Comparison of ENCODE assay signal across 24 mouse cellular contexts in the genomic region with DNA sequence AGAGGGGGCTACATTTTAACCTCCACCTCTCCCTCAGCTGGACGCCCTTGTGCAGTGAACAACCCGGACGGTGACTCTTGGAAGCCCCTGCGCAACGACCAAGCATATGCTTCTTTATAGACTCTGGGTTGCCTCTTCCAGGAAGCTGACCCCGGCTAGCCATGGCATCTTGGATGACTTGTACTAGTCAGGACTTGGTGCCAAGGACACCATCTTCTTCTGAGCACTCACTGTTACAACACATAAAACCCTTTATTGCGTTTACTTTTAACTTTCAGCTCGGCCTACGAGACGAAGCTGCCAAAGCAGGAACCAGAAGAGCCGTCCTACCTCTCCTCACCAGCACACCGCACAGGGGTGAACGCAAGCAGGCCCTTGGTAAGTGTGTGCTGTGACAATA.
DNase-seq lines count a peak whose midpoint lies in the region; ATAC-seq and TF ChIP-seq lines count a peak whose summit lies in the region.
"Had no signal": no experiment of that assay in that cellular context is flagged by ENCODE, and none has a peak within 500 bp of the region (broad histone marks: within the 10 kb centered on the region; RNA-seq: fewer than 3 reads in every experiment).

No protein-coding gene starts in this region.

- peaks cover 40% of the 10 kb centered on the region; the same call in 1 of the 2 replicates for H3K27me3 ChIP-seq in hindbrain, embryonic 13.5 days
- 0 out of 2 replicates have a peak, but pooled peaks cover 4% of the 10 kb centered on the region for H3K27me3 ChIP-seq in hindbrain, embryonic 16.5 days (replicated peaks; ENCODE audit: control insufficient read depth, insufficient read depth, low read length)
- H3K27me3 ChIP-seq in lung, postnatal 0 days (replicated peaks; ENCODE audit: insufficient read depth, low read length) = no peaks in the 10 kb centered on the region
- H3K27me3 ChIP-seq: CH12.LX had no signal

- DNase-seq in gastrocnemius, adult 18-20 months (ENCODE audit: low spot score) = peak; percentile 53
- no peak for DNase-seq in gastrocnemius, postnatal 10 days
- no peak for DNase-seq in lung, postnatal 0 days (ENCODE audit: low spot score)
- no peak for DNase-seq in lung, adult 18-20 months
- DNase-seq in skeletal muscle tissue, adult 2 months (ENCODE audit: low read depth, low spot score) = peak; percentile 59
- DNase-seq: adrenal gland, postnatal 10 days; adrenal gland, postnatal 36 days; B cell, adult 2 months; cerebellum, adult 18-20 months; cerebellum, adult 9-10 months; cerebellum, postnatal 14 days; gastrocnemius, postnatal 36 days; heart, adult 2 months; heart, postnatal 14 days; heart, postnatal 4 days had no signal

- ATAC-seq in hindbrain, embryonic 13.5 days (ENCODE audit: low FRiP score) = no peak
- ATAC-seq in hindbrain, embryonic 16.5 days = no peak
- ATAC-seq in lung, postnatal 0 days = peak; percentile 45
- ATAC-seq: forebrain, embryonic 15.5 days; Patski had no signal

- TF ChIP-seq CTCF in lung, postnatal 0 days (IDR thresholded peaks at IDR 0.05) = no peak

- no peaks in the 10 kb centered on the region for H3K9me3 ChIP-seq in hindbrain, embryonic 13.5 days
- no peaks in the 10 kb centered on the region for H3K9me3 ChIP-seq in hindbrain, embryonic 16.5 days (ENCODE audit: control insufficient read depth, low read length)
- no peaks in the 10 kb centered on the region for H3K9me3 ChIP-seq in lung, postnatal 0 days (ENCODE audit: low read length)
- H3K9me3 ChIP-seq: forebrain, embryonic 15.5 days; G1E; heart, embryonic 10.5 days; heart, embryonic 13.5 days; hindbrain, embryonic 12.5 days had no signal

- H3K9ac ChIP-seq in hindbrain, embryonic 13.5 days = no peak overlapping the region
- H3K9ac ChIP-seq in hindbrain, embryonic 16.5 days (ENCODE audit: low read depth, low read length) = no peak overlapping the region
- H3K9ac ChIP-seq in lung, postnatal 0 days (replicated peaks; ENCODE audit: low read depth) = no peak overlapping the region
- H3K9ac ChIP-seq: forebrain, embryonic 15.5 days; heart, embryonic 13.5 days; hindbrain, embryonic 12.5 days had no signal

- H3K4me2 ChIP-seq in hindbrain, embryonic 13.5 days = no peak overlapping the region
- no peak overlapping the region for H3K4me2 ChIP-seq in hindbrain, embryonic 16.5 days (ENCODE audit: low read length)
- no peak overlapping the region for H3K4me2 ChIP-seq in lung, postnatal 0 days (replicated peaks; ENCODE audit: low read depth, low read length)
- H3K4me2 ChIP-seq: forebrain, embryonic 15.5 days; heart, embryonic 13.5 days; hindbrain, embryonic 12.5 days had no signal

- no peaks in the 10 kb centered on the region for H3K36me3 ChIP-seq in hindbrain, embryonic 13.5 days
- no peaks in the 10 kb centered on the region for H3K36me3 ChIP-seq in hindbrain, embryonic 16.5 days (ENCODE audit: control insufficient read depth, insufficient read depth, low read length)
- no peaks in the 10 kb centered on the region for H3K36me3 ChIP-seq in lung, postnatal 0 days (ENCODE audit: insufficient read depth, low read length)
- H3K36me3 ChIP-seq: forebrain, embryonic 15.5 days; heart, embryonic 10.5 days; heart, embryonic 13.5 days; hindbrain, embryonic 12.5 days had no signal

- no peak for TF ChIP-seq EP300 in lung, postnatal 0 days (IDR thresholded peaks at IDR 0.05)

- 0 out of 2 replicates have a peak overlapping the region, but pooled peaks have one; percentile 49 for H3K27ac ChIP-seq in hindbrain, embryonic 13.5 days
- H3K27ac ChIP-seq in hindbrain, embryonic 16.5 days (ENCODE audit: low read depth, low read length) = no peak overlapping the region
- H3K27ac ChIP-seq in lung, postnatal 0 days (ENCODE audit: low read length) = no peak overlapping the region
- H3K27ac ChIP-seq: forebrain, embryonic 15.5 days; heart, adult 2 months; heart, embryonic 10.5 days; heart, embryonic 13.5 days had no signal

- H3K4me1 ChIP-seq in hindbrain, embryonic 13.5 days (replicated peaks) = peaks cover 34% of the 10 kb centered on the region
- peaks cover 21% of the 10 kb centered on the region for H3K4me1 ChIP-seq in hindbrain, embryonic 16.5 days (ENCODE audit: control insufficient read depth, insufficient read depth, low read depth, low read length)
- H3K4me1 ChIP-seq in lung, postnatal 0 days (ENCODE audit: insufficient read depth, low read depth, low read length) = peaks cover 16% of the 10 kb centered on the region; the same call in 1 of the 2 replicates

- WGBS in hindbrain, embryonic 13.5 days = 91% methylated on average over 13 of the region's 13 CpGs
- 88% methylated on average over 13 of the region's 13 CpGs for WGBS in hindbrain, embryonic 16.5 days
- WGBS in lung, postnatal 0 days = 62% methylated on average over 13 of the region's 13 CpGs

- no peak overlapping the region for H3K4me3 ChIP-seq in hindbrain, embryonic 13.5 days
- no peak overlapping the region for H3K4me3 ChIP-seq in hindbrain, embryonic 16.5 days (ENCODE audit: low read length)
- no peak overlapping the region for H3K4me3 ChIP-seq in lung, postnatal 0 days (ENCODE audit: low read depth, low read length)
- H3K4me3 ChIP-seq: forebrain, embryonic 15.5 days; heart, adult 2 months; heart, embryonic 10.5 days; heart, embryonic 13.5 days; hindbrain, embryonic 12.5 days had no signal

Comparison
In these comparisons a context has a peak if more than half of its experiments do, and no peak if none do; other contexts are left out.
1. DNase-seq: peak in gastrocnemius, adult 18-20 months (single experiment) and skeletal muscle tissue, adult 2 months (single experiment); none in gastrocnemius, postnatal 10 days (single experiment), lung, postnatal 0 days (single experiment) and lung, adult 18-20 months (0 of 2).